Mouse (Mus musculus) E14TG2a.4 (cell line): ENCODE results near the gene Gphn.

Experiments
- CTCF ChIP-seq: conservative IDR thresholded peaks from 2 replicates; pipeline ENCODE4 v1.5.1; 2014; ENCODE audit warnings: low read length
- NANOG ChIP-seq: IDR thresholded peaks from 2 replicates; pipeline ENCODE4 v1.6.1; 2014; ENCODE audit warnings: borderline replicate concordance, low read length, mixed read lengths
- POU5F1 ChIP-seq: IDR thresholded peaks from 2 replicates; pipeline ENCODE4 v1.6.1; 2014; ENCODE audit warnings: low read length, borderline replicate concordance

GRCm38 (mm10) chr12:78195368-78195767 is 30.8 kb upstream of the Gphn start:
- TF ChIP-seq CTCF (no peak), POU5F1 (no peak), NANOG (no peak)
